Mouse (Mus musculus) embryo, embryonic 11.5 days (tissue): ENCODE measurements around the gene Cacnb2.
A peak's percentile ranks its signal among the peaks of the same experiment; 100 is the strongest.
"Not testable (repeated sequence)": the region's sequence is repeated elsewhere in the genome, so short reads cannot be mapped to it uniquely, and the experiment has no call there.

Source experiments
- DNase-seq: peaks from one replicate; pipeline ENCODE4 v3.0.0-alpha.2; 2012; ENCODE audit warnings: low read depth, low spot score

Cacnb2 gene

DNA sequence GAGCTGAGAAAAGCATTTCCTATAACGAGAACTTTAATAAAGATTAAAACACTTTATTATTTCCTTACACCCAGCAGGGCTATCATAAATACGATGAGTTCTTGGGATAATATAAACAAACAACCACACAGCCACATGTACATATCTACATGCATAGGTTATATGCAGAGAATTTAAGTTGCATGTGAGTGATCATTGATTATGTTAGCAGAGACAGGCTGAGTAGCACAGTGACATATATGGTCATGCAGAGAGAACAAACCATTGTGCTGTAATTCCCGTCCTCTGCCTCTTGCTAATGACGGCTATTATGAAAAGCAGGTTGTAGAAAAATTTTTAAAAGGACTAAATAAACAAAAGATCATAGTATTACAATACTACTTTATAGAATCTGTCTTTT, 53.8 kb downstream of the Cacnb2 start:
- DNase-seq: no peak

DNA sequence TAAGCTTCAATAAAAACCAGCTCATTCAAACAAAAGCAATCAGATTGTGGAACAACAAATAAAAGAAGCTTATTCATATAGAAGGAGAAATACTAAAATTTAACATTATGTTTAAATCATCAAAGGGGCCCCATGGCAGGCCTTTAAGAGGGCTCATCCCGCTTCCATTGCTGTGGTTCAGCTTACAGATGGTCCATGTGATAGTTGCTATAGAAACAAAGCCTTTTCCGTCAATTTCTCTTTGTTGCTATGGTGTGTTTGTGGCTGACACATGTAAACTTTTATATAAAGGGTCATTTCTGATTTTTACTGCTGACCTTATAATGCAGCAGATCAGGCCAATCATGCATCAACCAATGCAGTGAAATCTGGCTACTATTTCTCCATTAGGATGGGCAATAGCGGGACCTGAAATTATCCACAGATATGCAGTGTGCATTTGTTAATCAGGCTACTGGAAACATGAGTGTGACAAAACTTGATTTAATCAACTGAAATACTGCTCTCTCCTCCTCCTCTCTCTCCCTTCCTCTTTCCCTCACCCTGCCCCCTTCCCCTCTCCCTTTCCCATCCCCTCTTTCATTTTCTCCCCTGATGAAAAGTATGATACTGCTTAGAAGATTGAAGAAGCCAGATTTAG, 54.4 kb downstream of the Cacnb2 start:
- DNase-seq: no peak

DNA sequence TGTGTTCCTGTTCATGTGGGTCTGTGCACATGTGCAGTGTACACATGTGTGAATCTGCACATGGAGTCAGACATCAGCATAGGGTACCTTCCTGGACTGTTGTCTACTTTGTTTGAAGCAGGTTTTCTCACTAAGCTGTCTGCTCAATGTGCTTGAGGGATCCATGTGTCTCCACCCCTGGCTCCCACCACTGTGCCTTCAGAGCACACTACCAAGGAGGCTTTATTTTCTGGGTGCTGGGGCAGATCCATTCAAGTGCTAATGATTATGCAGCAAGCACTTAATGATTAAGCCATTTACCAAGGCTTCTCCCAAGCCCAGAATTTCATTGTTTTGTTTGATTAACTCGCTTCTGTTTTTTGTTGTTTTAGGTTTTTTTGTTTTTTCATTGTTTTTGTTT, 62.3 kb downstream of the Cacnb2 start:
- no peak for DNase-seq

DNA sequence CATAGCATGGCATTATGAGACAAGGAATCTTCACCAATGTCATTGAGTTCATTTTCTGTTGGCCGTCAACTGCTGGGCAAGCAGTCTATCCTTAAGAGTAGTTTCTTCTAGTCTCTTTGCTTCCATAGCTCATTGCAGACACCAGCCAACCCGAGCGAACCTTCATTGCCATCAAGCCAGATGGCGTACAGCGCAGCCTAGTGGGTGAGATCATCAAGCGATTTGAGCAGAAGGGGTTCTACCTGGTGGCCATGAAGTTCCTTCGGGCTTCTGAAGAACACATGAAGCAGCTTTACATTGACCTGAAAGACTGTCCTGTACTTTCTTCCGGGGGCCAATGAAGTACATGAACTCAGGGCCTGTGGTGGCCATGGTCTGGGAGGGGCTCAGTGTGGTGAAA, 69.2 kb downstream of the Cacnb2 start:
- no peak for DNase-seq

DNA sequence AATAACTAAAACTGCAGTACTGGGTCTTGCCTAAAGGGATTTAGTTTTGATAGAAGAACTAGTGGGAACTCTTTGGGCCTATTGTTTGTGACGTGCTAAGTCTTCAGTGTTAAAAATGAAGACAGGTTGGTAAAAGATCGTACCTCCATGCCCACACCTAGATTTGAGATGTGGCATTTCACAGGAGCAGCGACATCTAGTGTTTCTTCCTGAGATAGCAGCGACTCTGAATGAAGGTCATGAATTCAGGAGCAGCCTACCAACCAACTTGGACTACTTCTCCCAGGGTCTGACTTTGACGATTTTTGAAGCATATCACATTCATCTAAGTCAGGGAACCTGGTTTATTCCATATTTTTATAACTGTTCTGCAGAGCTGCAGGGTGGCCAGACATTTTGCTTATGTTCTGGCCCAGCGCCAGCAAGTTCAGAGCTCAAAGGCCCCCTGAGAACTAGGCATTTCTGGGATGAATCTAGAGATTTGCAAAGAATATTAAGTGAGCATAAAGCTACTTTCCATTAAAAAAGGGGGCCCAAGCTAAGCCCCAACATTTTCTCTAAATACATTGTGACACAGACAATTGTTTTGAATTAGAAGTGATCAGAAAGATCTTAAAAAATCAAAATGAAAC, 74.1 kb downstream of the Cacnb2 start:
- peak; percentile 47 for DNase-seq

DNA sequence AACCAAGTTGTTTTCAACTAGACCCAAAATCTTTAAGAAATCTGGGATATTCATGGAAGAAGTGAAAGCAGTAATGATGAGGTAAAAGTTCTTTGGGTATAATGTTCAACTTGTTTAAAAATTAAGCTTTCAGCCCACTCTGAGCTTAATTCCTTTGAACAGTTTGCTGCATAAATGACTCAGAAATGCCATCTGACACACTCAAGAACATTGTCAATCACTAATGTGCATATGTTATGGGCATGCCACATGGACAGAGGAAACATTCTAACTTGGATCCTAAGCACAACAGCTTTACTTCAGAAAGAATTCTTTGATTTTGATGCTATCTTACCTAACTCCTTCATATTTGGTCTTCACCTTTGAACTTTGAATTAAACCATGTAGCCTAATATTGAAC, 81.3 kb downstream of the Cacnb2 start:
- DNase-seq: no peak

DNA sequence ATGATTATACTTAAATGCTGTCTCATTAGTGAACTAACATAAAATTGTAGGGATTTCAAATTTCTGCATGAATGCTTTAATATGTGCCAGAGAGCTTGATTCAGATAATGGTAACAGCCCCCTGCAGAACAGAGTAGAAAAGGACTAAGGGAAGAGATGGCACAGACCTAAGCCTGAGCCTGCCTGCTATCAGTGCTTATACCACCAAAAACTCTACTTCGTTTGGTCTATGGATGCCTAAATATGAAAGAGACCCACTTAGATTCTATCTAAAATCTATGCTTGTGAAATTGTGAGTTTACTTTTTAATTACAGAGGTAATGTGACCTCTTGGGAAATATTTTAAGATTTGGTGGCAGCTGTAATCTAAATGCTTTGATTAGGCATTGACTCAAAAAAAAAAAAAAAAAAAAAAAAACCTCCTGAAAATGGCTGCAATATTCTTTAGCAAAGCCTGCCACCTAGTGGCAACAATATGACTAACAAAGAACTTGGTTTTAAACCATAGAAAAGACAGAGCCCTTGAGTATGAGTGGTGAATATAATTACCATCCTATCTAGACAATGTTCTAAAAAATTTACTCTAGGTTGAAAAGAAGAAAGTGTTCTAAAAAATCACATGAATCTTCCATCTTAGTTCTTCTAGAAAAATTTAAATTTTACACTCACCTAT, 100.2 kb downstream of the Cacnb2 start:
- DNase-seq: peak; percentile 31

DNA sequence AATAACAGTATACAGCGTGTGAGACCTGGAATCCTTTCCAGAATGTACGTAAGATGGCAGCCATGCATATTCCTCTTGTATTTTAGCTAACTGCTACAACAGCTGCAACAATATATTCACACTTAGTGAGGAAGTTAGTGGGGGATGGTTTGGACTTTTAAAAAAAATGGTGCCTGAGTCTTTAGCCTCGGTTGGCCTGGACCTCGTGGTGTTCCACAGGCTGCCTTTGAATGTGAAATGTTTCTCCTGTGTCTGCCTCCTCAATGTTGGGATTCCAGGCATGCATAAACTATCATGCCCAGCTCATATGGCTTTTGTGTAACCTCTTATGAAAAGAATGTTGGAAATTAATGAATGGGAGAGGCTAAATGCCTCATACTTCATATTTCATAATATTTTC, 100.8 kb downstream of the Cacnb2 start:
- no peak for DNase-seq

DNA sequence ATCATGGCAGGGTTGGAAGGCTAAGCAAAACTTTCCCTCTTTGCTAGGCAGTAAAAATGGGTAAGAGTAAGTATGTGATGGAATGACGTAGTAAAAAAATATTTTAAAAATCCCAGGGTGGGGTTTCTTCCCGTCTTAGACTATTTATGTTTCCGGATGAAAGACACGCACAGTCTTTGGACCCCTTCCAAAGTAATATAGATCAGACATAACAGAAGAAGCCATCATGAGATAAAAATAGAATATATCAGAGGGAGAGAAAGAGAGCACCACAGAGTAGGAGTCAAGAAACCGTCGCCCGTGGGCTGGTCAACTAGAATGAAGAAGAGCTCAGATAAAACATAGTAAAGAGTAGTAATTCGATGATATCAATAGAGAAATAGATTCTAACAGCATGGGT, 107.4 kb downstream of the Cacnb2 start:
- DNase-seq: no peak

DNA sequence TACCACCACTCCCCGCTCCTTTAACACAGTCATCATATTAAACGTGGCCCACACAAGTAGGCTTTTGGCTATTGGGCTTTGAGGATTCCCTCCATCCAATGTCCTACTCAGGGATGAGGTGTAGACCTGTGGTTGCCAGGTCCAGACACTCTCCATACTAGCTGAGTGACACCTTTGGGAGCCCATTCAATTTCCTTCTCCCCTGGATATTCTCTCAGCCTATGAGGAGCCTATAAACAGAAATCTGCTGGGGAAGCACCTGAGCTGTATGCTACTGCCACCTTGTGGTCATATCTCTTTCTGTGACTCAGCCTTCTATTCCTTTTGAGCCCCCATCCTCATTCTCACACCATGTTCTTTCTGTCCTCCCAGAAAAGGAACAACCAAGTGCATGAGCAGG, 108.9 kb downstream of the Cacnb2 start:
- DNase-seq: peak; percentile 13

DNA sequence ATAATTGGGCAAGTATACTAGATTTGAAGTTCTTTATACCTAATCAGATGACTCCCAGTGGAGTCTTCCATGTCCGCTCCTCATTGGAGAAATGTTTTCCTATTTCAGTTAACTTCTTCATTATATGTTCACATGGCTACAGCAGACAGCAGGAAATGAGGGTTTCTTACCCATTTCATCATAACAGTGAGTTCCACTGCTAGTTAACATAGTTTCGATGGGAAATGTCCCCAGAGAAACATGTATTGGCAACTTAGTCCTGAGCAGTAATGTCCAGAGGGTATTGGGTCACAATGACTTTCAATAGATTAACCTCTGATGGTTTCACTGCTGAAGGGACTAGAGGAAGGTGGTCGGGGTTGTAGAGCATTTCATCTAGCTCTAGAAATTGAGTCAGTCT, 110.2 kb downstream of the Cacnb2 start:
- no peak for DNase-seq

DNA sequence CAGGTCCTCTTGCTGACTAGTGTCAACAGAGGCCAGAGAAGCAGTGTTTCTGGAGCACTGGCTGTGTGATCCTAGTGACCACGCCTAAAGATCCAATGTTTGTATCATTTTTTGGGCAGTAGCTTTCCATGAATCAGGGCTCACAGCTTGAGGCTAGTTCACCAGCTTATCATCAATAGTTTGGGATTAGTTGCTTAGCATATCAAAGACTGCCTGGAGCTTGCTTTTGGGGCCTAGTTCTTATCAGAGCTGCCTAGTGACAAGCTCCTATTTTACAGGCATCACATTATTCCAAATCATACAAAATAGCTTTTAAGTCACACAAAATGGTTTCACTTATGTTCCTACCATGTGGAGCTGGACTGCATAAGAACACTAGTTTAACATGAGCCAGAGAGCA, 113.8 kb downstream of the Cacnb2 start:
- DNase-seq: no peak

DNA sequence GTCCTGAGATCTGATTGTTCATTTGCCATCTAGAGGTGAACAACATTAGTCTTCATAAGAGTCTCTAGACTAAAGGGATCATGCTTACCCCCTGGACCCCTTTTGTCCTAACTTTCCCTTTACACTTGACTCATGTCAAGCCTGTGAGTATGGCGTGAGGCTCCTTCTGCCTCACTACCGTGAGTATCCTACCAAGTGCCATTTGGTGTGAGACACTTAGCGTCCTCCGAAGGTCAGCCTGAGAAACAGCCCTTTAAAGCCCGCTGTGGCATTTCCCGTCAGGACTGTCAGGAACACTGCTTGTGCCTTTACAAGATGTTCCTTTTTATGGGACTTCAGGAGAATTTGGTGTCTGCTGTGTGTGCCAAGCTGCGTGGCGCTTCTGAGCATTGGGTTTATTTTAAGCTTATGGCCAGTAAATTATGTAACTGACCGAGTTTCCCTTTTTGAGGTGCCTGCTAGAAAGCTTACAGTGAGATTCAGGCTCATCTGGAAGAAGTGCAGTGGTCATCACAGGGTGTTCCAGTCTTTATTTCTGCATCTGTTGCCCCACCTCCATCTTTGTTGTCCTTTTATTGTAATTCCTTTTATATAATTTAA, 116.3 kb downstream of the Cacnb2 start:
- DNase-seq: no peak

DNA sequence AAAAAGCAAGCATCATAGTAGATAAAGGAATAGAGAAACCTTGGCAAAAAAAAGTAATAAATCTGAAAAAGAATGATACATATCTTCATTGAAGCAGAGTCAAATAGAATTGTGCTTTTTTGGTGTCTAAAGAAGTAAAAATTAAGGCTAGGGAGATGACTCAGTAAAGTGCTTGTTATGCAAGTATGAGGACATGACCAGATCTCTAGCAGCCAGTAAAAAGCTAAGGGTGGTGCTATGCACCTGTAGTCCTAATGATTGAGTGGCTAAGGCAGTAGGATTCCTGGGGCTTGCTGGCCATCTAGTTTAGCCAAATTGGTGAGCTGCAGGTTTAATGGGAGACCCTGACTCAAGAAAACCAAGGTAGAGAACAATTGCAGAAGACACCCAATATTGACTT, 122.5 kb downstream of the Cacnb2 start:
- no peak for DNase-seq

DNA sequence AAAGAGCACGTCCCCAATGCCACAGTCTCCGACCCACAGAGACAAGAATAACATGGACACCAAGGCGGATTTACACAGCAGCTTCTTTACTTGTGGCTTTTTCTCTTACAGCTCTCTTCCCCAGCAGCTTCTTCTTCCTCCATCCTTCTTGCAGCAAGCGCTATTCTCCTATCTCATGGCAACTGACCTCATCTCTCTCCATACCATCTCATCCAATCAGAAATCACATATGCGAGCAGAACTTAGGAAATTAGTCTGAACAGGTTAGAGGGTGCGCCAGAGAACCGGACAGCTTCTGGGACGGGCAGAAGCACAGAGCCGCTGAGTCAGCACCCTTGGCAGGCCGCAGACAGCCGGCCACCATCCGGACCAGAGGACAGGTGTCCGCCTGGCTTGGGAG, 123.7 kb downstream of the Cacnb2 start:
- DNase-seq: not testable (repeated sequence)

DNA sequence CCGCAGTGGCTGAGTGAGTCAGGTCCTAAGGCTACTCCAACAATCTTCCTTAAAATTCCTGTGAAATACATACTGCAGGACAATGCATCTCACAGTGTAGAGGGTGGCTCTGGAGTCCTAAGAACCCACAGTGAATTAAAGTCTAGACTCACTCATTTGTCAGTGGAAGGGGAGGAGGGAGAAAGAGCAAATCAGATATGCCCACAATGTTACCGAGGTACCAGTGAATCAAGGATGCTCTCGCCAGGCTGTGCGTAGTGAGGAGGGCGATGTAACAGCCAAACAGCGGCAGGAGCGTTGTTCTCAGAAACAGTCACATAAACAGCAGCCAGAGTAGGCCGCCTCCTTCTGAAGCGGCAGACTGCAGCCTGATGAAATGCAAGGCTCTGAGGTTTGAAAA, 136.0 kb downstream of the Cacnb2 start:
- DNase-seq: no peak

DNA sequence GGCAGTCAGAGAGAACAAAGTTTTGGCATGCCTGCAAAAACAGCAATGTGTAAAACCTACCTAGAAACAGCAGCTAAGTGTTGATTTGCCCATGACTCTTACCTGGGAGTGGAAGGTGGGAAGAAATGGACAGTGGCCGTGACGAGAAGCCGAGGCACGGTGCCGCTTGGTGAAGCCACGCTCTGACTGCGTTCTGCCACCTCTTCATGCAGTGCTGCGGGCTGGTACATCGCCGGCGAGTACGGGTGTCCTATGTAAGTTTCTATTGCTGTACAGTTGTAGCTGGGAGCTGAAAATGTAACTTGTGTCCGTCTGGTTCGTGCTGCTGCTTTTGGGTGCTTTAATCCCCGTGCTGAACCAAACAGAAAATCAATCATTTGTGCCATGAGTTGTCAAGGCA, 136.6 kb downstream of the Cacnb2 start:
- DNase-seq: no peak

DNA sequence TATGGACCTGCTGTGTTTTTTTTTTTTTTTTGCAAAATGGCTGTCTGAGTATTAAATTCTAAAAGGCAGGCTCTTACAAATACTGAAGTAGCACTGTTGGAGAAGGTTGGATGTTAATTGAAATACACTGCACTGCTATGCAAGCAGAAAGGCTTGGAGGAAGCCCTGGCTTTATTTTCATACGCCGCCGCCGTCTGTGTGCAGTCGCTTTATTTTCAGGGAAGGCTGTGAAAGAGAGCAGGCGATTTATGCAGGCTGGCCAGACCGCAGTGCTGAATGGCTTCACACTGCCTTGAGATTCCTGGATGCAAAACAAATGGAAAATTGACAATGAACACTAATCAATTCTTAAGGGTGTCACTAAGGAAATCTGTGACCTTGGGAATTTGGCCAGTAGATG, 137.5 kb downstream of the Cacnb2 start:
- no peak for DNase-seq

DNA sequence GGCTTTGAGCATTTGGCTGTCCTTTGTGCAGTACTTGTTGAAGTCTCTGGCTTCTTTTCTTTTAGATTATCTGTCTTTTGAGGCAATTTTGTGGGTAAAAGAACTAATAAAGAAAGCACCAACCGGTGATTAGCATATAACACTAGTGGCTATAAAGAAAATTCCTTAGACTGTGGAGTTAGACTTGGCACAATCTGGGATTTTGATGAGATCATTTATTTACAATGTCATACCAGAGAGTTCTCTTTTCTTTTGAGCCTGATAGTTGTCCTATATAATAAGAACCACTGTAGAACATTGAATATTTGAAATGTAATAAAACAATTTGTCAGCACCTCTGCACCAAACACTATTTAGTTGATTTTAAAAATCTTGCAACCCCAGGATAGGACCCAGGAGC, 141.9 kb downstream of the Cacnb2 start:
- DNase-seq: no peak

DNA sequence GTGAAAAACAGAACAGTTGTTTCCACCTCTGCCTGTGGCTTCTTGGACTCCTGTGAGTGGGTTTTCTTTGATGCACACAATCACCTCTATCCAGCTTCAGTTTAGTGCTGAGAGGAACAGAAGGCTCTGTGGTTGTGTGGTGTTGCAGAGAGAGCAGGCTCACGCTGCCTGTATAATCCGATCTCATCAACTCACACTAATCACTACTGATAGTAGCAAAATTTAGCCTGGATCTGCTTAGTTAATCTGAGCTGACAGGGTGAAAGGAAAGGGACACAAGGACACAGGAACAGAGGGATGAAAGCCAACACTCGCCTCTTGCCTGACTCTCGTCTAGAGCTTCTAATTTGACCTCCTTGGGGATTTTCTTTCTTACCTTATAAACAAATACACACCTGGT, 160.0 kb downstream of the Cacnb2 start:
- no peak for DNase-seq

DNA sequence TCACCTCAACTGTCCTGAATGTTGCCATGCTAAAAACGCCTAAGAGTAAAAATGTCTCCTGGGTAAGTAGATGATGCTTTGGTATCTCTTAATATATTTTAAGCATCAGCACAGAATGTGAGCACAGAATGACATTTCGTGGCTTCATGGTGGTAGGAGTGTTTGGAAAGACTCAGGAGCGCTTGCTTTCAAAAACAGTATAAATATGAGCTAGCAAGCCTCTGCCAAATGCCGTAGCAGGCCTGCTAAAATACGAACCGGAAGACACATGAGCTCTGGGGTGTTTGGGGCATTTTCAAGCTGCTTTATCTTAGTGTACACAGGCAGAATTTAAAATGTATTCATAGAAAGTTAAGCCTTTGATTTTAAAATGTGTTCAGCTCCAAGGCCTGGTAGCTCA, 161.0 kb downstream of the Cacnb2 start:
- DNase-seq: no peak

DNA sequence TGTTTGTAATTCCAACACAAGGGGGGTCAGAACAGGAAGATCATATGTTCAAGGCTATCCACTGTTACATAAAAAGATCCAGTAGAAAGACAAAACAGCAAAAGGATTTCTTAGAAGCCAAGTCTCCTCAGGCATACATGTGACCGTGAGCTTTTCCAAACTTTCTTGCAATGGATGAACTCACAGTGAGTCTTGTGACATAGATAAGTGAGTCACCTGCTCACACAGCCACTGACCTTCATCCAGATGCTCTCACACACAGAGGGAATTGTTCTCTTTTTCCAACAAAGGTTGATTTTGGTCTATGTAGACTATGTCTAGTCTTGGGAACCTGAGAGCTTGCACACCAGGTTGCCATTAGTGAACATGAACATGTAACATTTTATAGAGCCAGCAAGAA, 166.6 kb downstream of the Cacnb2 start:
- no peak for DNase-seq

DNA sequence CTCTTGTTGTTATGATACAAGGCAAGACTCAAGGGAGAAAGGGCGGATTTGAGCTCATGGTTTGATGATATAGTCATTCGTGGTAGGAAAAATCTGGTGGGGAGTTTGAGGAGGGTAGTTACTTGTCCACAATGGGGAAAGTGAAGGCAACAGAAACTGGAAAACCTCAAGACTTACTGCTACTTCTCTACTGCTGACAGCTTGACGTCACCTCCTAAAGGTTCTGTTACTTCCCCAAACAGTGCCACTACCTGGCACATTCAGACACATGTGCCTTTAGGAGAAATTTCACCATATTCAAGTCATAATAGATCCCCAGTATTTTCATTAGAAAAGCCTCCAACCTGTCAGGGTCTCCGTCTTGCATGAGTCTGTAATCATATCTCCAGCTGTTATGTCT, 167.7 kb downstream of the Cacnb2 start:
- DNase-seq: no peak
